Mouse (Mus musculus): ENCODE results near the gene Stx1b. TPM values are rescaled to one million over a fixed set of nuclear protein-coding genes. Genes with fewer than 3 reads are reported as not detected.
"Not testable (repeated sequence)": the region's sequence is repeated elsewhere in the genome, so short reads cannot be mapped to it uniquely, and the experiment has no call there.

Gene Stx1b
- total RNA-seq, 4 experiments from 2014 or later, result 0.27 to 0.66 (median 0.51) TPM

- peak; percentile 94 for DNase-seq (ENCODE audit: low spot score)
Measured at GRCm38 (mm10) chr7:127776878-127777473, 47.4 kb downstream of the Stx1b start.

- DNase-seq (ENCODE audit: low spot score), result peak; percentile 87
Measured at GRCm38 (mm10) chr7:127776426-127776825, 47.9 kb downstream of the Stx1b start, which contains the start of gene Setd1a. TSS of gene Setd1a (plus strand) at chr7:127776670.

- not testable (repeated sequence) for DNase-seq (ENCODE audit: low spot score)
Measured at GRCm38 (mm10) chr7:127775837-127776236, 48.5 kb downstream of the Stx1b start.

GRCm38 (mm10) chr7:127773664-127774384 lies 50.5 kb downstream of the Stx1b start:
- no peak for DNase-seq (ENCODE audit: low spot score)

- no peak for DNase-seq (ENCODE audit: low spot score)
Measured at GRCm38 (mm10) chr7:127772557-127772956, 51.8 kb downstream of the Stx1b start.

GRCm38 (mm10) chr7:127772080-127772479 lies 52.3 kb downstream of the Stx1b start:
- no peak for DNase-seq (ENCODE audit: low spot score)

- no peak for DNase-seq (ENCODE audit: low spot score)
Measured at GRCm38 (mm10) chr7:127771262-127771661, 53.1 kb downstream of the Stx1b start.

- no peak for DNase-seq (ENCODE audit: low spot score)
Measured at GRCm38 (mm10) chr7:127770039-127770905, 54.1 kb downstream of the Stx1b start.

- peak; percentile 92 for DNase-seq (ENCODE audit: low spot score)
Measured at GRCm38 (mm10) chr7:127769651-127770038, 54.7 kb downstream of the Stx1b start, which contains the start of gene Orai3. TSS of gene Orai3 (plus strand) at chr7:127769815.

GRCm38 (mm10) chr7:127768997-127769593 lies 55.3 kb downstream of the Stx1b start:
- DNase-seq (ENCODE audit: low spot score), result peak; percentile 99

- no peak for DNase-seq (ENCODE audit: low spot score)
Measured at GRCm38 (mm10) chr7:127768346-127768996, 55.9 kb downstream of the Stx1b start.

GRCm38 (mm10) chr7:127767671-127768345 lies 56.5 kb downstream of the Stx1b start:
- DNase-seq (ENCODE audit: low spot score), result no peak

- DNase-seq (ENCODE audit: low spot score), result no peak
Measured at GRCm38 (mm10) chr7:127766851-127767609, 57.3 kb downstream of the Stx1b start.

- DNase-seq (ENCODE audit: low spot score), result no peak
Measured at GRCm38 (mm10) chr7:127765756-127766155, 58.6 kb downstream of the Stx1b start.

- no peak for DNase-seq (ENCODE audit: low spot score)
Measured at GRCm38 (mm10) chr7:127763642-127764041, 60.7 kb downstream of the Stx1b start.

GRCm38 (mm10) chr7:127761026-127761425 lies 63.3 kb downstream of the Stx1b start:
- DNase-seq (ENCODE audit: low spot score), result peak; percentile 70

GRCm38 (mm10) chr7:127760478-127760877 lies 63.9 kb downstream of the Stx1b start:
- no peak for DNase-seq (ENCODE audit: low spot score)

GRCm38 (mm10) chr7:127759716-127760115 lies 64.6 kb downstream of the Stx1b start:
- DNase-seq (ENCODE audit: low spot score), result no peak
